In the genomic region with DNA sequence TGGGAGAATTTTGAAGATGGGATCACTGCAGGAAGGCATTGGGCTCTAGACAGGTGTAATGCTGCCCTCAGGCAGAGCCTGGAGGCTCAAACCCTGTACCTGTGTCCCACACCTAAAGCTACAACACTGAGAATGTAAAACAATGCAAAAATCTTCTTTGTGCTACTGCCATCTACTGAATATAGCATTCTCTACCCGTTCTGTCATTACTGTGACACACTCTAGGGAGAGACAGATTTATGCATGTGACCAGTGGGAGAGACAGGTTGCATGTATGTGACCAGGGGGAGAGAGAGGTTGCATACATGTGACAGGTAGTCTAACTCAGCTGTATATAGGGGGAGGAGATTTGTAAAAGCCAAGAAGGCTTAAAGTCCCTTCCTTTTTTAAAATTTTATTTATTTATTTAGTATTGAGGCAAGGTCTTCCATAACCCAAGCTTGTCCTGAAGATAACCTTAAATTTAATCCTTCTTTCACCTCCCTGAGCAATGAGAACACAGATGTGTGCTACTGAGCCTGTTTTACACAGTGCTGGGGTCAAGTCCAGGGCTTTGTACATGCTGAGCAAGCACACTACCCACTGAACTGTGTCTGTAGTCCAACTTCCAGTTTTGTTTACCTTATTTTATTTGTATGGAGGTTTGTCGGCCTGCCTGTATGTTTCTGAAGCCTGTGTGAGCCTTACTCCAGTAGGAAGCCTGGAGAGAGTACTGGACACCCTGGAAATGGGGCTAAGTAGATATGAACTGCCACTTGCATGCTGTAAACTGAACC, we compare ENCODE assay signal across 14 mouse cellular contexts. TPM values are rescaled to one million over a fixed set of nuclear protein-coding genes. Genes with fewer than 3 reads are reported as not detected.
DNase-seq lines count a peak whose midpoint lies in the region; ATAC-seq lines count a peak whose summit lies in the region.
"Had no signal": no experiment of that assay in that cellular context is flagged by ENCODE, and none has a peak within 500 bp of the region (broad histone marks: within the 10 kb centered on the region; RNA-seq: fewer than 3 reads in every experiment).

No protein-coding gene starts in this region.

- WGBS in embryonic facial prominence, embryonic 15.5 days = 75% methylated on average over 2 of the region's 2 CpGs
- 77% methylated on average over 2 of the region's 2 CpGs for WGBS in embryonic facial prominence, embryonic 10.5 days
- 73% methylated on average over 2 of the region's 2 CpGs for WGBS in midbrain, embryonic 11.5 days
- WGBS in midbrain, embryonic 10.5 days = 78% methylated on average over 2 of the region's 2 CpGs
- 29% methylated on average over 2 of the region's 2 CpGs for WGBS in kidney, embryonic 15.5 days
- 58% methylated on average over 2 of the region's 2 CpGs for WGBS in midbrain, embryonic 16.5 days
- 87% methylated on average over 2 of the region's 2 CpGs for WGBS in limb, embryonic 10.5 days

- H3K9me3 ChIP-seq in embryonic facial prominence, embryonic 15.5 days (replicated peaks) = no peaks in the 10 kb centered on the region
- H3K9me3 ChIP-seq in embryonic facial prominence, embryonic 10.5 days = peaks cover 13% of the 10 kb centered on the region; the same call in 1 of the 2 replicates
- H3K9me3 ChIP-seq in midbrain, embryonic 11.5 days (ENCODE audit: control insufficient read depth, low read length) = no peaks in the 10 kb centered on the region
- peaks cover 8% of the 10 kb centered on the region; the same call in 1 of the 2 replicates for H3K9me3 ChIP-seq in midbrain, embryonic 10.5 days (replicated peaks)
- H3K9me3 ChIP-seq in kidney, embryonic 15.5 days (replicated peaks) = 0 out of 2 replicates have a peak, but pooled peaks cover 3% of the 10 kb centered on the region
- no peaks in the 10 kb centered on the region; the same call in 1 of the 2 replicates for H3K9me3 ChIP-seq in midbrain, embryonic 16.5 days (replicated peaks; ENCODE audit: control insufficient read depth, low read length, poor library complexity, severe bottlenecking)
- no peaks in the 10 kb centered on the region for H3K9me3 ChIP-seq in limb, embryonic 10.5 days (replicated peaks)
- H3K9me3 ChIP-seq: embryonic facial prominence, embryonic 12.5 days had no signal

- no peak overlapping the region for H3K4me2 ChIP-seq in embryonic facial prominence, embryonic 15.5 days (replicated peaks)
- no peak overlapping the region for H3K4me2 ChIP-seq in midbrain, embryonic 11.5 days
- no peak overlapping the region for H3K4me2 ChIP-seq in kidney, embryonic 15.5 days
- H3K4me2 ChIP-seq in midbrain, embryonic 16.5 days (ENCODE audit: low read length) = no peak overlapping the region
- H3K4me2 ChIP-seq: embryonic facial prominence, embryonic 12.5 days; heart, embryonic 11.5 days had no signal

- ATAC-seq in embryonic facial prominence, embryonic 15.5 days (ENCODE audit: insufficient number of reproducible peaks, low FRiP score, low TSS enrichment, low read depth) = 0 out of 2 replicates have a peak, but pooled peaks have one; percentile 20
- ATAC-seq in midbrain, embryonic 11.5 days (ENCODE audit: low FRiP score) = no peak
- peak; percentile 47 for ATAC-seq in kidney, embryonic 15.5 days (replicated peaks; ENCODE audit: low FRiP score)
- no peak for ATAC-seq in midbrain, embryonic 16.5 days

- intact Hi-C loops in gastrocnemius, postnatal 14 days (cut with DNase I; ENCODE audit: low total_unique reads) = no loop called here

- H3K4me1 ChIP-seq in embryonic facial prominence, embryonic 15.5 days = 0 out of 2 replicates have a peak, but pooled peaks cover 4% of the 10 kb centered on the region
- H3K4me1 ChIP-seq in embryonic facial prominence, embryonic 10.5 days = peaks cover 24% of the 10 kb centered on the region
- H3K4me1 ChIP-seq in midbrain, embryonic 11.5 days (ENCODE audit: control insufficient read depth, insufficient read depth, low read length) = no peaks in the 10 kb centered on the region
- H3K4me1 ChIP-seq in midbrain, embryonic 10.5 days = peaks cover 18% of the 10 kb centered on the region
- H3K4me1 ChIP-seq in kidney, embryonic 15.5 days = peaks cover 29% of the 10 kb centered on the region
- H3K4me1 ChIP-seq in midbrain, embryonic 16.5 days (ENCODE audit: control insufficient read depth, insufficient read depth, low read length) = peaks cover 10% of the 10 kb centered on the region; the same call in 1 of the 2 replicates
- peaks cover 16% of the 10 kb centered on the region for H3K4me1 ChIP-seq in limb, embryonic 10.5 days
- H3K4me1 ChIP-seq: embryonic facial prominence, embryonic 12.5 days had no signal

- H3K36me3 ChIP-seq in embryonic facial prominence, embryonic 15.5 days = no peaks in the 10 kb centered on the region
- H3K36me3 ChIP-seq in embryonic facial prominence, embryonic 10.5 days (replicated peaks) = no peaks in the 10 kb centered on the region
- no peaks in the 10 kb centered on the region for H3K36me3 ChIP-seq in midbrain, embryonic 11.5 days (ENCODE audit: control insufficient read depth, insufficient read depth, low read length)
- H3K36me3 ChIP-seq in midbrain, embryonic 10.5 days = no peaks in the 10 kb centered on the region
- H3K36me3 ChIP-seq in kidney, embryonic 15.5 days = no peaks in the 10 kb centered on the region
- H3K36me3 ChIP-seq in midbrain, embryonic 16.5 days (ENCODE audit: control insufficient read depth, insufficient read depth, low read length) = no peaks in the 10 kb centered on the region
- no peaks in the 10 kb centered on the region for H3K36me3 ChIP-seq in limb, embryonic 10.5 days
- H3K36me3 ChIP-seq: embryonic facial prominence, embryonic 12.5 days had no signal

- H3K27me3 ChIP-seq in embryonic facial prominence, embryonic 15.5 days = no peaks in the 10 kb centered on the region
- H3K27me3 ChIP-seq in embryonic facial prominence, embryonic 10.5 days (replicated peaks; ENCODE audit: low read depth, poor library complexity, severe bottlenecking) = peaks cover 12% of the 10 kb centered on the region
- no peaks in the 10 kb centered on the region for H3K27me3 ChIP-seq in midbrain, embryonic 11.5 days (ENCODE audit: control insufficient read depth, insufficient read depth, low read length)
- H3K27me3 ChIP-seq in midbrain, embryonic 10.5 days (ENCODE audit: low read depth, poor library complexity, severe bottlenecking) = peaks cover 13% of the 10 kb centered on the region
- no peaks in the 10 kb centered on the region for H3K27me3 ChIP-seq in kidney, embryonic 15.5 days
- H3K27me3 ChIP-seq in midbrain, embryonic 16.5 days (ENCODE audit: control insufficient read depth, insufficient read depth, low read depth, low read length) = no peaks in the 10 kb centered on the region
- H3K27me3 ChIP-seq in limb, embryonic 10.5 days (ENCODE audit: low read depth, poor library complexity, severe bottlenecking) = no peaks in the 10 kb centered on the region

- H3K4me3 ChIP-seq in embryonic facial prominence, embryonic 15.5 days (replicated peaks) = no peak overlapping the region
- no peak overlapping the region for H3K4me3 ChIP-seq in embryonic facial prominence, embryonic 10.5 days
- no peak overlapping the region for H3K4me3 ChIP-seq in midbrain, embryonic 11.5 days (ENCODE audit: low read depth, low read length)
- no peak overlapping the region for H3K4me3 ChIP-seq in midbrain, embryonic 10.5 days
- H3K4me3 ChIP-seq in kidney, embryonic 15.5 days (replicated peaks) = no peak overlapping the region
- no peak overlapping the region for H3K4me3 ChIP-seq in midbrain, embryonic 16.5 days (ENCODE audit: low read depth, low read length)
- no peak overlapping the region for H3K4me3 ChIP-seq in limb, embryonic 10.5 days
- H3K4me3 ChIP-seq: embryonic facial prominence, embryonic 12.5 days had no signal

- no peak for DNase-seq in embryonic facial prominence, embryonic 10.5 days (ENCODE audit: low spot score)
- DNase-seq in midbrain, embryonic 11.5 days (ENCODE audit: low spot score, missing footprints) = peak; percentile 37
- DNase-seq in midbrain, embryonic 10.5 days (ENCODE audit: low spot score) = no peak
- DNase-seq in limb, embryonic 10.5 days (ENCODE audit: low spot score) = no peak
- DNase-seq in gastrocnemius, postnatal 14 days = no peak
- DNase-seq: cerebellum, adult 18-20 months; lung, postnatal 4 days; right cerebral cortex, adult 18-20 months; thymus, postnatal 25 days had no signal

- H3K9ac ChIP-seq in embryonic facial prominence, embryonic 15.5 days = no peak overlapping the region
- H3K9ac ChIP-seq in midbrain, embryonic 11.5 days (ENCODE audit: low read length) = no peak overlapping the region
- no peak overlapping the region for H3K9ac ChIP-seq in kidney, embryonic 15.5 days
- no peak overlapping the region for H3K9ac ChIP-seq in midbrain, embryonic 16.5 days (ENCODE audit: low read depth, low read length)
- H3K9ac ChIP-seq: embryonic facial prominence, embryonic 12.5 days had no signal

- H3K27ac ChIP-seq in embryonic facial prominence, embryonic 15.5 days (replicated peaks) = no peak overlapping the region
- H3K27ac ChIP-seq in embryonic facial prominence, embryonic 10.5 days (replicated peaks) = no peak overlapping the region
- H3K27ac ChIP-seq in midbrain, embryonic 11.5 days (ENCODE audit: low read depth, low read length) = no peak overlapping the region
- H3K27ac ChIP-seq in midbrain, embryonic 10.5 days (replicated peaks) = no peak overlapping the region; the same call in 1 of the 2 replicates
- peak overlapping the region; percentile 63 for H3K27ac ChIP-seq in kidney, embryonic 15.5 days
- peak overlapping the region; percentile 25 for H3K27ac ChIP-seq in midbrain, embryonic 16.5 days (ENCODE audit: low read length)
- H3K27ac ChIP-seq in limb, embryonic 10.5 days = no peak overlapping the region
- H3K27ac ChIP-seq: embryonic facial prominence, embryonic 12.5 days had no signal

RNA-seq across cellular contexts. Expression of a gene that starts 28.0 kb away (rescaled TPM):
- 0.04 and 0.08 TPM in 2 replicates for polyA plus RNA-seq in embryonic facial prominence, embryonic 15.5 days (2015; fragmentation: Nextera tagmentation; extraction: Ambion mirVana)
- 0.13 and 0.14 TPM in 2 replicates for polyA plus RNA-seq in embryonic facial prominence, embryonic 10.5 days (2016; fragmentation: Nextera tagmentation; extraction: Ambion mirVana)
- polyA plus RNA-seq in midbrain, embryonic 11.5 days (2014; fragmentation: Nextera tagmentation; extraction: Ambion mirVana) = 0.23 TPM in 2 replicates
- polyA plus RNA-seq in midbrain, embryonic 10.5 days (2016; fragmentation: Nextera tagmentation; extraction: Ambion mirVana) = 0.21 and 0.36 TPM in 2 replicates
- 0.04 TPM in 2 replicates for polyA plus RNA-seq in kidney, embryonic 15.5 days (2015; fragmentation: Nextera tagmentation; extraction: Ambion mirVana)
- polyA plus RNA-seq in midbrain, embryonic 16.5 days (2015; fragmentation: Nextera tagmentation; extraction: Ambion mirVana) = 0.20 TPM in 2 replicates
- polyA plus RNA-seq in limb, embryonic 10.5 days (2016; fragmentation: Nextera tagmentation; extraction: Ambion mirVana) = 0.06 and 0.25 TPM in 2 replicates
- total RNA-seq in gastrocnemius, postnatal 14 days (2021) = not detected

RNA-seq across cellular contexts. Expression of a gene that starts 41.4 kb away (rescaled TPM):
- polyA plus RNA-seq in embryonic facial prominence, embryonic 15.5 days (2015; fragmentation: Nextera tagmentation; extraction: Ambion mirVana) = 48.1 and 55.1 TPM in 2 replicates
- 71.3 and 72.2 TPM in 2 replicates for polyA plus RNA-seq in embryonic facial prominence, embryonic 10.5 days (2016; fragmentation: Nextera tagmentation; extraction: Ambion mirVana)
- 61.2 and 61.4 TPM in 2 replicates for polyA plus RNA-seq in midbrain, embryonic 11.5 days (2014; fragmentation: Nextera tagmentation; extraction: Ambion mirVana)
- polyA plus RNA-seq in midbrain, embryonic 10.5 days (2016; fragmentation: Nextera tagmentation; extraction: Ambion mirVana) = 65.8 and 71.6 TPM in 2 replicates
- polyA plus RNA-seq in kidney, embryonic 15.5 days (2015; fragmentation: Nextera tagmentation; extraction: Ambion mirVana) = 51.9 and 53.6 TPM in 2 replicates
- 68.2 and 73.7 TPM in 2 replicates for polyA plus RNA-seq in midbrain, embryonic 16.5 days (2015; fragmentation: Nextera tagmentation; extraction: Ambion mirVana)
- polyA plus RNA-seq in limb, embryonic 10.5 days (2016; fragmentation: Nextera tagmentation; extraction: Ambion mirVana) = 66.0 and 71.8 TPM in 2 replicates
- total RNA-seq in gastrocnemius, postnatal 14 days (2021) = 10 to 100 TPM; 11.2 to 11.4 TPM

Comparison
In these comparisons a context has a peak if more than half of its experiments do, and no peak if none do; other contexts are left out.
1. H3K27ac ChIP-seq: peak in kidney, embryonic 15.5 days (single experiment) and midbrain, embryonic 16.5 days (single experiment); none in embryonic facial prominence, embryonic 15.5 days (single experiment), embryonic facial prominence, embryonic 10.5 days (single experiment), midbrain, embryonic 11.5 days (single experiment), midbrain, embryonic 10.5 days (single experiment) and limb, embryonic 10.5 days (single experiment).
2. ATAC-seq: peak in embryonic facial prominence, embryonic 15.5 days (single experiment) and kidney, embryonic 15.5 days (single experiment); none in midbrain, embryonic 11.5 days (single experiment) and midbrain, embryonic 16.5 days (single experiment).